Comparison of ENCODE assay signal across 8 mouse cellular contexts in genomic region chr17:43557541-43558090, GRCm38 (mm10). TPM values are rescaled to one million over a fixed set of nuclear protein-coding genes. Genes with fewer than 3 reads are reported as not detected.
A peak's percentile ranks its signal among the peaks of the same experiment; 100 is the strongest.
DNase-seq lines count a peak whose midpoint lies in the region; ATAC-seq and TF ChIP-seq lines count a peak whose summit lies in the region.

No protein-coding gene starts in this region.

- peaks cover 3% of the 10 kb centered on the region for H3K4me1 ChIP-seq in heart, adult 2 months (ENCODE audit: control insufficient read depth, insufficient read depth, low read length)
- peaks cover 15% of the 10 kb centered on the region; the same call in 1 of the 2 replicates for H3K4me1 ChIP-seq in heart, embryonic 10.5 days
- H3K4me1 ChIP-seq in liver, postnatal 0 days (ENCODE audit: insufficient read depth) = peaks cover 6% of the 10 kb centered on the region; the same call in 1 of the 2 replicates

- H3K9ac ChIP-seq in heart, adult 2 months (ENCODE audit: low read depth, low read length) = no peak overlapping the region
- H3K9ac ChIP-seq in liver, postnatal 0 days (replicated peaks) = no peak overlapping the region

- no peaks in the 10 kb centered on the region for H3K27me3 ChIP-seq in heart, adult 2 months (ENCODE audit: control insufficient read depth, insufficient read depth, low read length)
- no peaks in the 10 kb centered on the region for H3K27me3 ChIP-seq in heart, embryonic 10.5 days (ENCODE audit: insufficient read depth, poor library complexity, severe bottlenecking)
- H3K27me3 ChIP-seq in liver, postnatal 0 days (ENCODE audit: insufficient read depth, low read length) = no peaks in the 10 kb centered on the region

- no peaks in the 10 kb centered on the region for H3K79me2 ChIP-seq in heart, adult 2 months (replicated peaks; ENCODE audit: control insufficient read depth, insufficient read depth, low read length)

- peak; percentile 50 to 70 for DNase-seq in heart, adult 2 months
- DNase-seq in heart, embryonic 10.5 days (ENCODE audit: low spot score) = no peak
- DNase-seq in brain, adult 2 months (ENCODE audit: low read depth, low spot score) = peak; percentile 43
- DNase-seq in gastrocnemius, adult 2 months = peak; percentile 89
- peak; percentile 79 for DNase-seq in kidney, adult 18-20 months
- no peak for DNase-seq in liver, postnatal 0 days
- no peak for DNase-seq in yolk sac, embryonic 10.5 days (ENCODE audit: low spot score)

- H3K27ac ChIP-seq in heart, adult 2 months = no peak overlapping the region
- no peak overlapping the region for H3K27ac ChIP-seq in heart, embryonic 10.5 days
- peak overlapping the region; percentile 82 for H3K27ac ChIP-seq in gastrocnemius, adult 2 months
- peak overlapping the region; percentile 84 for H3K27ac ChIP-seq in liver, postnatal 0 days (ENCODE audit: low read depth)

- no peaks in the 10 kb centered on the region for H3K36me3 ChIP-seq in heart, adult 2 months (ENCODE audit: control insufficient read depth, insufficient read depth, low read length)
- no peaks in the 10 kb centered on the region for H3K36me3 ChIP-seq in heart, embryonic 10.5 days
- H3K36me3 ChIP-seq in liver, postnatal 0 days (replicated peaks; ENCODE audit: insufficient read depth, low read length) = no peaks in the 10 kb centered on the region

- TF ChIP-seq EP300 in heart, adult 2 months (IDR thresholded peaks at IDR 0.05; ENCODE audit: insufficient read depth, low read depth, low read length) = 0 out of 2 replicates have a peak, but pooled peaks have one; percentile 1
- no peak for TF ChIP-seq EP300 in liver, postnatal 0 days (IDR thresholded peaks at IDR 0.05; ENCODE audit: low read depth)

- intact Hi-C loops in heart, adult 2 months (cut with DNase I) = no loop called here
- intact Hi-C loops in gastrocnemius, adult 2 months (cut with DNase I) = no loop called here

- no peaks in the 10 kb centered on the region for H3K9me3 ChIP-seq in heart, embryonic 10.5 days
- H3K9me3 ChIP-seq in liver, postnatal 0 days (ENCODE audit: low read length) = no peaks in the 10 kb centered on the region

- no peak for TF ChIP-seq POLR2A in heart, adult 2 months (IDR thresholded peaks at IDR 0.05; ENCODE audit: insufficient read depth, low read depth, low read length)

- TF ChIP-seq CTCF in heart, adult 2 months (IDR thresholded peaks at IDR 0.05) = no peak
- no peak for TF ChIP-seq CTCF in gastrocnemius, adult 2 months (IDR thresholded peaks at IDR 0.05)
- no peak for TF ChIP-seq CTCF in liver, postnatal 0 days (IDR thresholded peaks at IDR 0.05; ENCODE audit: low read depth)

- H3K4me3 ChIP-seq in heart, adult 2 months = no peak overlapping the region
- no peak overlapping the region for H3K4me3 ChIP-seq in heart, embryonic 10.5 days
- H3K4me3 ChIP-seq in gastrocnemius, adult 2 months = 0 out of 2 replicates have a peak overlapping the region, but pooled peaks have one; percentile 22
- no peak overlapping the region for H3K4me3 ChIP-seq in liver, postnatal 0 days (ENCODE audit: low read depth, low read length)

- WGBS in heart, adult 2 months = 42% methylated on average over 6 of the region's 6 CpGs
- 59% methylated on average over 6 of the region's 6 CpGs for WGBS in heart, embryonic 10.5 days
- WGBS in liver, postnatal 0 days (ENCODE audit: insufficient replicate concordance) = 53% methylated on average over 6 of the region's 6 CpGs

- no peak overlapping the region for H3K4me2 ChIP-seq in liver, postnatal 0 days (ENCODE audit: low read depth, low read length)

- ATAC-seq in liver, postnatal 0 days = peak; percentile 74
- ATAC-seq in neutrophil, adult 5-6 weeks (ENCODE audit: extremely low read depth, insufficient number of reproducible peaks, low FRiP score, poor library complexity, severe bottlenecking) = peak; percentile 90

RNA-seq across cellular contexts. Expression of gene Pla2g7, which starts 10.3 kb away (rescaled TPM):
- 1 to 10 TPM; 5.8 to 6.2 TPM for total RNA-seq in heart, adult 2 months (2021)
- polyA plus RNA-seq in heart, adult 2 months (2012; rRNA removed) = 3.5 and 5.3 TPM in 2 replicates
- polyA plus RNA-seq in heart, embryonic 10.5 days (2016; fragmentation: Nextera tagmentation; extraction: Ambion mirVana) = 12.0 and 12.5 TPM in 2 replicates
- total RNA-seq in gastrocnemius, adult 2 months (2021) = 10 to 100 TPM; 21.5 to 40.7 TPM
- 57.0 and 61.4 TPM in 2 replicates for polyA plus RNA-seq in liver, postnatal 0 days (2015; fragmentation: Nextera tagmentation; extraction: Ambion mirVana)
- total RNA-seq in neutrophil, adult 5-6 weeks (2017) = 658 and 695 TPM in 2 replicates

RNA-seq across cellular contexts. Expression of gene Ankrd66, which starts 14.2 kb away (rescaled TPM):
- total RNA-seq in heart, adult 2 months (2021) = not detected
- polyA plus RNA-seq in heart, adult 2 months (2012; rRNA removed) = 0.25 TPM in 1 of 2 replicates, not detected in the other
- 0.20 TPM in 1 of 2 replicates, not detected in the other for polyA plus RNA-seq in heart, embryonic 10.5 days (2016; fragmentation: Nextera tagmentation; extraction: Ambion mirVana)
- total RNA-seq in gastrocnemius, adult 2 months (2021) = not detected
- polyA plus RNA-seq in liver, postnatal 0 days (2015; fragmentation: Nextera tagmentation; extraction: Ambion mirVana) = 0.11 and 0.23 TPM in 2 replicates
- total RNA-seq in neutrophil, adult 5-6 weeks (2017) = 2.5 and 5.5 TPM in 2 replicates

RNA-seq across cellular contexts. Expression of gene Mep1a, which starts 55.0 kb away (rescaled TPM):
- not detected for total RNA-seq in heart, adult 2 months (2021)
- polyA plus RNA-seq in heart, adult 2 months (2012; rRNA removed) = not detected in 2 replicates
- not detected in 2 replicates for polyA plus RNA-seq in heart, embryonic 10.5 days (2016; fragmentation: Nextera tagmentation; extraction: Ambion mirVana)
- total RNA-seq in gastrocnemius, adult 2 months (2021) = not detected
- polyA plus RNA-seq in liver, postnatal 0 days (2015; fragmentation: Nextera tagmentation; extraction: Ambion mirVana) = 0.06 TPM in 1 of 2 replicates, not detected in the other
- total RNA-seq in neutrophil, adult 5-6 weeks (2017) = 0.12 TPM in 1 of 2 replicates, not detected in the other

Comparison
In these comparisons a context has a peak if more than half of its experiments do, and no peak if none do; other contexts are left out.
1. DNase-seq: peak in heart, adult 2 months (2 of 2), brain, adult 2 months (single experiment), gastrocnemius, adult 2 months (single experiment) and kidney, adult 18-20 months (single experiment); none in heart, embryonic 10.5 days (single experiment), liver, postnatal 0 days (single experiment) and yolk sac, embryonic 10.5 days (single experiment).
2. H3K27ac ChIP-seq: peak in gastrocnemius, adult 2 months (single experiment) and liver, postnatal 0 days (single experiment); none in heart, adult 2 months (single experiment) and heart, embryonic 10.5 days (single experiment).
3. RNA of gene Pla2g7, which starts 10.3 kb away (total RNA-seq): 658 to 695 TPM in neutrophil, adult 5-6 weeks; 21.5 to 40.7 TPM in gastrocnemius, adult 2 months and 5.8 to 6.2 TPM in heart, adult 2 months; every median in the first group is over 10 times any median in the second.